Mouse (Mus musculus): ENCODE data around the gene Vmn1r113.
"Not testable (repeated sequence)": the region's sequence is repeated elsewhere in the genome, so short reads cannot be mapped to it uniquely, and the experiment has no call there.

Gene Vmn1r113

DNA sequence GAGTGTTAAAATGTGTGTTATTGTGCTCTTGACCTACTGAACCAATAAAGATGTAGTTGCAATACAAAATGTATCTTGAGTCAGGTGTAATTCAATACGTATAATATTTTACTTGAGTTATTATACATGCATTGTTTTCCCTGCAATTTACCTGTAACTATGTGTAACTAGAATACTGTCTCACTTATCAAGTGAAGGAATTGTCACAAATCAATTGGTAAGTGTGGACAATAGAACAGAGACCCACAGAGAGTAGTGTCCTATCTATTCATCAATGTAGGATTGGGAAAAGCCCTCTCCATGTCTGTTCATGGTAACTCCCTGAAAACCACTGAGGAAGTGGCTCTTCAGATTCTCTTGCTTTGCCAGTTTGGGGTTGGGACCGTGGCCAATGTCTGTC lies at the start of gene Vmn1r113:
Gene Vmn1r113, plus strand, starts transcription at position 301 of the 400 bp plus-strand sequence.
- DNase-seq (ENCODE audit: extremely low read depth, low read depth, low spot score) = not testable (repeated sequence)

DNA sequence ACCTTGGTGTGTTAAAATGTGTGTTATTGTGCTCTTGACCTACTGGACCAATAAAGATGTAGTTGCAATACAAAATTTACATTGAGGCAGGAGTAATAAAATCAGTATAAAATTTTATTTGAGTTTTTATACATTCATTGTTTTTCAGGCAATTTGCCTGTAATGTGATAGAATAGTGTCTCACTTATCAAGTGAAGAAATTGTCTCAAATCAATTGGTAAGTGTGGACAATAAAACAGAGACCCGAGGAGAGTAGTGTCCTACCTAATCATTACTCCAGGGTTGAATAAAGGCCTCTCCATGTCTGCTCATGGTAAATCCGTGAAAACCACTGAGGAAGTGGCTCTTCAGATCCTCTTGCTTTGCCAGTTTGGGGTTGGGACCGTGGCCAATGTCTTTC lies 16.2 kb upstream of the Vmn1r113 start, which contains the start of gene Vmn1r112:
Gene Vmn1r112, plus strand, starts transcription at position 301 of the 400 bp plus-strand sequence.
- not testable (repeated sequence) for DNase-seq (ENCODE audit: extremely low read depth, low read depth, low spot score)

DNA sequence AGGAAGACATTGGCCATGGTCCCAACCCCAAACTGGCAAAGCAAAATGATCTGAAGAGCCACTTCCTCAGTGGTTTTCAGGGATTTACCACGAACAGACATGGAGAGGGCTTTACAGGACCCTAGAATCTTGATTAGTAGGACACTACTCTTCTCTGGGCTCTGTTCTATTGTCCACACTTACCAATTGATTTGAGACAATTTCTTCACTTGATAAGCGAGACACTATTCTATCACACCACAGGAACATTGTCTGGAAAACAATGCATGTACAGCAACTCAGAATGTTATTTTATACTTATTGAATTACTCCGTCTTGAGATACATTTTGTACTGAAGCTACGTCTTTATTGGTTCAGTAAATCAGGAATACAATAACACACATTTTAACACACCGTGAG lies 25.0 kb downstream of the Vmn1r113 start, which contains the start of gene Vmn1r114:
Gene Vmn1r114, minus strand, starts transcription at position 101 of the 400 bp plus-strand sequence.
- DNase-seq (ENCODE audit: extremely low read depth, low read depth, low spot score) = not testable (repeated sequence)
